Mouse (Mus musculus) neural tube, embryonic 12.5 days (tissue): ENCODE data around the gene 9230102O04Rik. TPM values are rescaled to one million over a fixed set of nuclear protein-coding genes. Genes with fewer than 3 reads are reported as not detected.

Experiments used
- ATAC-seq: fragments of 200-750 bp; cut with Nextera tagmentation; 2 replicates; pipeline ENCODE4 v1.8.0; 2017; ENCODE audit warnings: low read depth, mild to moderate bottlenecking, moderate TSS enrichment, moderate library complexity; ENCODE audit not compliant: low FRiP score
- H3K27ac ChIP-seq: fragments of 300-500 bp; sonication (generic); 2 replicates; pipeline ENCODE4 v1.5.1; 2016
- H3K27me3 ChIP-seq: fragments of 300-500 bp; sonication (generic); replicated peaks from 2 replicates; pipeline ENCODE4 v1.6.1; 2016; ENCODE audit warnings: mild to moderate bottlenecking
- H3K36me3 ChIP-seq: fragments of 300-500 bp; sonication (generic); 2 replicates; pipeline ENCODE4 v1.6.1; 2016; ENCODE audit warnings: mild to moderate bottlenecking
- H3K4me1 ChIP-seq: fragments of 300-500 bp; sonication (generic); 2 replicates; pipeline ENCODE4 v1.6.1; 2016
- H3K4me2 ChIP-seq: fragments of 300-500 bp; sonication (generic); replicated peaks from 2 replicates; pipeline ENCODE4 v1.6.1; 2016; ENCODE audit warnings: mild to moderate bottlenecking
- H3K4me3 ChIP-seq: fragments of 300-500 bp; sonication (generic); 2 replicates; pipeline ENCODE4 v1.5.1; 2016
- H3K9ac ChIP-seq: fragments of 300-500 bp; sonication (generic); 2 replicates; pipeline ENCODE4 v1.6.1; 2016; ENCODE audit warnings: mild to moderate bottlenecking
- H3K9me3 ChIP-seq: fragments of 300-500 bp; sonication (generic); 2 replicates; pipeline ENCODE4 v1.6.1; 2016; ENCODE audit warnings: mild to moderate bottlenecking
- WGBS: fragments of 180-500 bp; shearing (Covaris S2); methylation state at CpG from one replicate; pipeline ENCODE4 v1.1.7; 2016; 5-methylcytosine and 5-hydroxymethylcytosine counted together
- polyA plus RNA-seq: library from polyadenylated mRNA; unstranded; fragments of >200 nt; fragmentation: Nextera tagmentation; extraction: Ambion mirVana; gene quantifications from 2 replicates; pipeline ENCODE4 v1.2.1, GENCODE M21; 2016

Gene 9230102O04Rik
- polyA plus RNA-seq, 1 experiment from 2014 or later = 0.94 TPM

GRCm38 (mm10) chr2:9876621-9877325 lies 12.6 kb downstream of the 9230102O04Rik start:
- Histone ChIP-seq H3K4me1 (peaks cover 24% of the 10 kb centered on the region), H3K4me3 (peak overlapping the region; percentile 7; the same call in 1 of the 2 replicates), H3K36me3 (no peaks in the 10 kb centered on the region), H3K9me3 (no peaks in the 10 kb centered on the region), H3K4me2 (peak overlapping the region; percentile 32), H3K27me3 (peaks cover 93% of the 10 kb centered on the region), H3K27ac (no peak overlapping the region), H3K9ac (no peak overlapping the region)
- no peak for ATAC-seq
- under 1% methylated on average over 31 of the region's 31 CpGs for WGBS

GRCm38 (mm10) chr2:9875676-9876357 lies 13.5 kb downstream of the 9230102O04Rik start:
- Histone ChIP-seq H3K27ac (no peak overlapping the region), H3K4me3 (no peak overlapping the region), H3K27me3 (peaks cover 93% of the 10 kb centered on the region), H3K9me3 (no peaks in the 10 kb centered on the region), H3K4me2 (no peak overlapping the region), H3K4me1 (peaks cover 14% of the 10 kb centered on the region), H3K36me3 (no peaks in the 10 kb centered on the region), H3K9ac (no peak overlapping the region)
- 6% methylated on average over 12 of the region's 12 CpGs for WGBS
- ATAC-seq = no peak

- 1% methylated on average over 4 of the region's 4 CpGs for WGBS
- peaks cover 89% of the 10 kb centered on the region for H3K27me3 ChIP-seq
- no peak overlapping the region for H3K4me3 ChIP-seq
- 0 out of 2 replicates have a peak overlapping the region, but pooled peaks have one; percentile 36 for H3K4me2 ChIP-seq
- H3K36me3 ChIP-seq = no peaks in the 10 kb centered on the region
- no peak for ATAC-seq
- H3K4me1 ChIP-seq = peaks cover 12% of the 10 kb centered on the region
- no peak overlapping the region for H3K9ac ChIP-seq
- H3K27ac ChIP-seq = no peak overlapping the region
- H3K9me3 ChIP-seq = no peaks in the 10 kb centered on the region
Measured at GRCm38 (mm10) chr2:9875220-9875619, 14.1 kb downstream of the 9230102O04Rik start.

DNA sequence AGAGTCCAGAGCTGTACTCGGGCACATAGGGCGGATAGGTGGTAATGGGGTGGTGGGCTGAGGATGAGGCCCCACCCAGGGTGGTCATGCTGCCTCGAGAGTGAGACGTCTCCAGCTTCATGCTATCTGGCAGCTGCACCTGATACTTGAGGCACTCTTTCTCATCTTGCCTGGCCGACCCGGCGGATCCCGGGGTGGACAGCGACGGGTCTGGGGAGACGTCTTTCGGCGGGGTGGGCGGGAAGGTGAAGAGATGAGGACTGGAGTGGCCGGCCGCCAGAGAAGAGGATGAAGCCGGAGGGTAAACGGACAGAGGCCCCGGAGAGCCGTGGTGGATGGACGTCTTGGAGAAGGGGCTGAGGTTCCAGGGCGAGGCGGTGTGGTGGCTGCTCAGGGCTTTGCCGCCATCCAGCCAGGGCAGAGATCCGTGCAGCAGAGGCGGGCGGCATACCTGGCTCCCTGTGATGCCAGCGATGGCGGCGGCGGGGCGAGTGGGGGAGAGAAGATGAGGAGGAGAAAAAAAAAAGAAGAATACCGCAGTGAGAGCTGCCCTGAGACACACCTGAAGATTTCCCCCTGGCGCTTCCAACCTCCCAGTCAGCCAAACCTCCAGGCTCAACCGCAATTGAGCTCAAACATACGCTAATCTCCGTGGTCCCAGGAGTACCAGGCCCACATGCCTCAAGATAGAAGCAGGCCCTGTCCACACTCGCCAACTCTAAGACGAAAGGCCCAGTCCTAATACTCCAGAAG lies 14.7 kb downstream of the 9230102O04Rik start:
- Histone ChIP-seq H3K4me3 (0 out of 2 replicates have a peak overlapping the region, but pooled peaks have one; percentile 9), H3K9ac (no peak overlapping the region), H3K9me3 (no peaks in the 10 kb centered on the region), H3K27me3 (peaks cover 84% of the 10 kb centered on the region), H3K4me2 (peak overlapping the region; percentile 36), H3K27ac (no peak overlapping the region), H3K36me3 (no peaks in the 10 kb centered on the region), H3K4me1 (peaks cover 12% of the 10 kb centered on the region)
- WGBS = 3% methylated on average over 39 of the region's 39 CpGs
- no peak for ATAC-seq

- H3K4me3 ChIP-seq = no peak overlapping the region
- no peaks in the 10 kb centered on the region for H3K9me3 ChIP-seq
- ATAC-seq = no peak
- H3K4me1 ChIP-seq = peaks cover 7% of the 10 kb centered on the region
- no peak overlapping the region for H3K27ac ChIP-seq
- WGBS = 17% methylated on average over 2 of the region's 2 CpGs
- H3K9ac ChIP-seq = no peak overlapping the region
- peaks cover 76% of the 10 kb centered on the region for H3K27me3 ChIP-seq
- H3K36me3 ChIP-seq = no peaks in the 10 kb centered on the region
- no peak overlapping the region for H3K4me2 ChIP-seq
Measured at GRCm38 (mm10) chr2:9873757-9874156, 15.6 kb downstream of the 9230102O04Rik start.

DNA sequence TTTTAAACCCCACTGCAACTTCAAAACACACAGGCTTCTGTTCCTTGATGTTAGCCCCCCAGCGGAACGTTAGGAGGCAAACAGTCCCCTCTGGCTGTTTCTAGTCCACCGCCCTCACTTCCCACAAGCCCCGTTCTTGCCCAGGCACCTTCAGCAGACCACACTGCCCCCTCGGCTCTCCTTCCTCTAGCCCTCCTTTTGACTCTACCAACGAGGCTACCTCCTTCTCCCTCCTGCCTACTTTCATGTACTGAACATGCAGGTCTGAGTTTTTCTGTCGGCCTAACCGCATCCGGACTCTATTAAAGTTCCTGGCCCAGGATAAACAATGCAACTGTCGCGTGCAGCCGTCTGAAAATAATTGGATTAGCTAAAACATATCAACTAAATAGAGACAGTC lies 16.7 kb downstream of the 9230102O04Rik start:
- H3K4me1 ChIP-seq = no peaks in the 10 kb centered on the region
- no peak overlapping the region for H3K27ac ChIP-seq
- 3% methylated on average over 12 of the region's 12 CpGs for WGBS
- H3K27me3 ChIP-seq = peaks cover 67% of the 10 kb centered on the region
- no peak for ATAC-seq
- H3K9ac ChIP-seq = no peak overlapping the region
- no peak overlapping the region for H3K4me3 ChIP-seq
- H3K36me3 ChIP-seq = no peaks in the 10 kb centered on the region
- no peaks in the 10 kb centered on the region for H3K9me3 ChIP-seq
- H3K4me2 ChIP-seq = peak overlapping the region; percentile 23

- peaks cover 60% of the 10 kb centered on the region for H3K27me3 ChIP-seq
- ATAC-seq = no peak
- H3K36me3 ChIP-seq = no peaks in the 10 kb centered on the region
- no peak overlapping the region for H3K9ac ChIP-seq
- no peak overlapping the region for H3K4me2 ChIP-seq
- H3K4me3 ChIP-seq = no peak overlapping the region
- no peaks in the 10 kb centered on the region for H3K4me1 ChIP-seq
- H3K9me3 ChIP-seq = no peaks in the 10 kb centered on the region
- 20% methylated on average over 6 of the region's 6 CpGs for WGBS
- H3K27ac ChIP-seq = no peak overlapping the region
Measured at GRCm38 (mm10) chr2:9871798-9872197, 17.5 kb downstream of the 9230102O04Rik start.

DNA sequence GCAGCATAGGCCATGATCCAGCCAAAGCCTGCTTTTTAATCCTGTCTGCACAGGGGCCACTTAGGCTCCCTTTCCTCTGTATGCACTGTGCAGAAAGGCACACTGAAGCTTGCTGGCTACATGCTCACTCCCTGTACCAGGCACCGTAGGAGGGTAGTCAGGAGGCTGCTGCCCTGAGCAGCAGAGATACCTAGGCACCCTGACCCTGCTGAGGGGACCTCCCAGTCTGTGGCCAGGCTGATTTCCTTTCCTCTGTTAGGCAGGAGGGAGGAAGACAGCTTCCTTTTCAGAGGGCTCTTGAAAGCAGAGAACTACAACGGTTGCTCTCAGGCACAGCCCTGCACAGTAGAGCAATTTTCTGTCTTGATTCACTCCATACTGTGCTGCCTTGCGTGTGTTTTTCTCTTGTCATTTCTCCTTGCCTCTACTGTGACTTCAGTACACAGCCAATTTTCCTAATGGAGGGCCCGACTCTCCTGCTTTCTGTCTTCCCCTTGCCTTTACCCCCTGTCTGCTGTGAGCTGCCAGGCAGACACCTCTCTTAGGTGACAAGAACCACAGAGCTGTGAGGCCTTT lies 18.1 kb downstream of the 9230102O04Rik start:
- H3K27me3 ChIP-seq = peaks cover 58% of the 10 kb centered on the region
- WGBS = 18% methylated on average over 4 of the region's 4 CpGs
- H3K27ac ChIP-seq = no peak overlapping the region
- H3K4me3 ChIP-seq = no peak overlapping the region
- no peak overlapping the region for H3K4me2 ChIP-seq
- no peak overlapping the region for H3K9ac ChIP-seq
- ATAC-seq = no peak
- no peaks in the 10 kb centered on the region for H3K36me3 ChIP-seq
- H3K9me3 ChIP-seq = no peaks in the 10 kb centered on the region
- H3K4me1 ChIP-seq = no peaks in the 10 kb centered on the region

GRCm38 (mm10) chr2:9867092-9867825 lies 22.1 kb downstream of the 9230102O04Rik start:
- Histone ChIP-seq H3K4me3 (no peak overlapping the region), H3K9me3 (no peaks in the 10 kb centered on the region), H3K27me3 (peaks cover 21% of the 10 kb centered on the region), H3K36me3 (no peaks in the 10 kb centered on the region), H3K4me2 (no peak overlapping the region), H3K27ac (no peak overlapping the region), H3K4me1 (no peaks in the 10 kb centered on the region), H3K9ac (no peak overlapping the region)
- no peak for ATAC-seq
- 53% methylated on average over 12 of the region's 12 CpGs for WGBS

GRCm38 (mm10) chr2:9860698-9861097 lies 28.6 kb downstream of the 9230102O04Rik start:
- Histone ChIP-seq H3K4me3 (no peak overlapping the region), H3K9me3 (no peaks in the 10 kb centered on the region), H3K4me1 (no peaks in the 10 kb centered on the region), H3K4me2 (no peak overlapping the region), H3K9ac (no peak overlapping the region), H3K27ac (no peak overlapping the region), H3K27me3 (no peaks in the 10 kb centered on the region), H3K36me3 (no peaks in the 10 kb centered on the region)
- 87% methylated on average over 5 of the region's 5 CpGs for WGBS
- no peak for ATAC-seq

- Histone ChIP-seq H3K27me3 (no peaks in the 10 kb centered on the region), H3K4me3 (no peak overlapping the region), H3K4me1 (peaks cover 8% of the 10 kb centered on the region; the same call in 1 of the 2 replicates), H3K36me3 (no peaks in the 10 kb centered on the region), H3K4me2 (no peak overlapping the region), H3K9ac (no peak overlapping the region), H3K27ac (no peak overlapping the region), H3K9me3 (no peaks in the 10 kb centered on the region)
- 39% methylated on average over 4 of the region's 4 CpGs for WGBS
- no peak for ATAC-seq
Measured at GRCm38 (mm10) chr2:9855861-9856260, 33.5 kb downstream of the 9230102O04Rik start.
